Mouse (Mus musculus) large intestine, adult 2 months (tissue): ENCODE data around the gene Cabp2. TPM values are rescaled to one million over a fixed set of nuclear protein-coding genes. Genes with fewer than 3 reads are reported as not detected.
"Not testable (repeated sequence)": the region's sequence is repeated elsewhere in the genome, so short reads cannot be mapped to it uniquely, and the experiment has no call there.

ENCODE experiments used
- DNase-seq: peaks from one replicate; pipeline ENCODE4 v3.0.0-alpha.2; 2012; ENCODE audit warnings: low read depth, low spot score
- WGBS: fragments of 180-500 bp; shearing (Covaris S2); methylation state at CpG from one replicate; pipeline ENCODE4 v1.1.7; 2018; 5-methylcytosine and 5-hydroxymethylcytosine counted together
- polyA plus RNA-seq: library from polyadenylated mRNA; depleted of rRNA; stranded (reverse); fragments of >200 nt; gene quantifications from 2 replicates; pipeline ENCODE4 v1.2.3, GENCODE M21; 2012; rRNA removed

Gene Cabp2
- not detected in 2 replicates for polyA plus RNA-seq

DNA sequence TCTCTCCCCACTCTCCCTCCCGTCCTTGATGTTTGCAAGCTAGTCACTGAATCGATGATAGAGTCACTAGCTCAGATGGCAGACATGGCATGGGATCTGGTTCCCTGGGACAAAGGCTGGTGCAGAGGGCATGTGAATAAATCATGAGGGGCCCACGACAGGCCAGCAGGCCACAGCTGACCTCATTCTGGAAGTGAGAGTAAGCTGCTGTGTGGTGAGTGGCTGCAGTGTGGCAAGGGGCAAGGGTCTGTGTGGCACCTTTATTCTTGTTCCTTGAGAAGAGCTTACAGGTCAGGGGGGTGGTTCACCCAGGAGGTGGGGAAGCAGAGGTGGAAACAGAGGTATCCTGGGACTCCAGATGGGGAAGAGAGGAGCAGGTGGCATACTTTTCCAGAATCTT is at the start of gene Cabp2:
TSS of gene Cabp2 (plus strand) at position 185 of the 400 bp plus-strand sequence.
- 80% methylated on average over 3 of the region's 3 CpGs for WGBS
- no peak for DNase-seq

DNA sequence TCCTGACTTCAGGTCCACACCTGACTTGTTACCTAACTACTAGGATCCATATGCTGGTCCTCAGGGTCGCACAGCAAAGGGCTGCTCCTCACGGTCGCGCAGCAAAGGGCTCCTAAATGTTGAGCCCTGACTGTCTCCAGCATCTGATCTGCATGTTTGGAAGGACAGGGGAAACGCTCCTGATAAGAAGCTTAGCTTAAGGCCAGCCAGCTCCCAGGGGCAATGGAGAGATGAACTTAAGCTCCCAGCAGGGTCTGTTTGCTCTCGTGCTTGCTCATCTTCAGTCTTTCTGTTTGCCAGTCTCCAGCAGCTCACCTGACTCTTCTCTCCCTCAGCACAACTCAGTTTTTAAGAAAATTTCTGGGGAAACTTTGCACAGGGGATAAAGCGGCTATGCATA is 48.7 kb upstream of the Cabp2 start:
- DNase-seq: no peak
- WGBS: 77% methylated on average over 7 of the region's 7 CpGs

DNA sequence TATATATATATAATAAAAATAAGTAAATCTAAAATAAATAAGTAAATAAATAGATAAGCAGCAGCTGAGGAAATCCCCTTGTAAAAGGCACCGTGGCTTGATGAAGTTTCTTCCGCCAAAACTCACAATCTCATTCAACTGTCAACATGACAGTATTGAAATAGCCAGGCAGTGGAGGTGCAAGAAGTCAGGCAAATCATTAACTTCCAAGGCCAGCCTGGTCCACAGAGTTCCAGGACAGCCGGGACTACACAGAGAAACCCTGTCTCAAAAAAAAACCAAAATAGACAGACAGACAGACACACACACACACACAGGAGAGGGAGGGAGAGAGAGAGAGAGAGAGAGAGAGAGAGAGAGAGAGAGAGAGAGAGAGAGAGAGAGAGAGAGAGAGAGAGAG is 48.1 kb upstream of the Cabp2 start:
- no peak for DNase-seq
- 21% methylated on average over 3 of the region's 3 CpGs for WGBS

DNA sequence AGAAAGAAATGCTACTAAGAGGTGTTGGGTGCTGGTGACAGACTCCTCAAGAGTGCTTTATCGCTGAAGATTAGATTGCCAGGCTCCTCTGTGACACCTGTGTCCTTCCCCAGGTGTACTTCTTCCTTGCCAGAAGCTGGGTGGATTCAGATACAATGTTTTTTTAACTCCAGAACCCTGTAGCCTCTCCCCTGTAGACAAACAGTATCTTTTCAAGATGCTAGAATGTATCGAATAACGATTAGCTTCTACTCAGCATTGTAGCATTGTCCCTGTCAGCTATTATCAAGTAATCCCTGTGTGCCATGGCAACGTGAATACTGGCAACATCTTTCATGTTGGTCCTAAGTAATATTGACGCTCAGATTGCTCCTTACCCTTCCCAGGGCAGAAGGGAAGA is 47.6 kb upstream of the Cabp2 start:
- no peak for DNase-seq
- 31% methylated on average over 5 of the region's 5 CpGs for WGBS

DNA sequence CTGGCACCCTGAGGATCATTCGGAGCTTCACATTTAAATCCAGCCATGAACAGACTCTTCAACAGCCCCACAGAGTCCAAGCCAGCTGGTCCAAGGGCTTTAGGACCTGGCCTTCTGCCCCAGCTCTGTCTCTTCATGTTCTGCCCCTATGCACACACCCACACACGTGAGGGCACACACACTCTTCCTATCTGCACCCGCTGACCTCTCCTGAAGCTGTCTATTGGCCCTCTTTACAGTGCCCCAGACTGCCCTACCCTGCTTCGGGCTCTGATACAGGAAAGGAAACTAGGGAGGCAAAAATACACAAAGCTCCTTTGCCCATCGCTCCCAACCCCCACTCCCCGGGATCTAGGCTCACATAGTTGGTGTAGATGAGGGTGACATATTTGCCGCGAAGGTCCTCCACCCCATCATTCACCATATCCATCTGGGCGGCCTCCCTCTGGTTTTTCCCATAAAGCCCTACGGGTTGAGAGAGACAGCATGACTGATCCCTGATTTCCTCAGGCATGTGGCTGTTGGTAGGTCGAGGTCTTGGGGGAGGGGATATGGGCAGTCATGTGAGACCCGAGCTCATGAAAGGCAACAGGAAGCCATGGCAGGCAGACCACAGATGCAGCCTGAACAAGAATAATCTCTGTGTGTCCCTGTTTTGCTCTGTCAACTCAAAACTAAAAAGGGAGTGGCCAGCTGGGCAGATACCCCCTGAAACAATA is 44.9 kb upstream of the Cabp2 start:
- 27% methylated on average over 12 of the region's 12 CpGs for WGBS
- DNase-seq: no peak

DNA sequence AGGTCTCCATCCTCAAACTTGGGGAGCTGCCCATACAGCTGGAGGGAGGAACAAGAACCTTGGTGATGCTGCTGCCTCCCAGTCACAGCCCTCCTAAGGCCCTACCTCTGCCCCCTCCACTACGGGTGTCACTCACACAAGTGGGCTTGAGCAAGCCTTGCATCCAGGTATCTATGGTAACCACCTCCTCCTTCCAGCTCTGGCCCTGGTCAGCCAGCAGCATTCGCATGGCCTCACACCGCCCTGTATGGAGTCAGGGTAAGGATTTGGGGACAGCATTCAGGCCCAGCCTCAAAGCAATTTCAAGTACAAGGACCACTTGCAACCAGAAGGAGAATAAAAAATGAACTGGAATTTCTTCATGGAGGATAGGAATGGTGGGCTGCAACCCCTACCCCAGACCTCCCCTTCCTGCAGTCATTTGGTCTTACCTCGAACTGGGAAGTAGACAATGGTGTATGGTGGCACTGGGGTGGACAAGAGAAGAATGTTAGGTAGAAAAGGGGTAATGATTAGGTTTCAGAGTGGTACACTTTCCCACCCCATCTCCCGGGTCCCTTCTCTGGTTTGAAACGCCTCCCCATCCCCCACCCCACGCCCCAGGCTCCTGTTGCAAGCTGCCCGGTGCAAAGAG is 44.1 kb upstream of the Cabp2 start:
- DNase-seq: not testable (repeated sequence)
- 12% methylated on average over 8 of the region's 8 CpGs for WGBS

DNA sequence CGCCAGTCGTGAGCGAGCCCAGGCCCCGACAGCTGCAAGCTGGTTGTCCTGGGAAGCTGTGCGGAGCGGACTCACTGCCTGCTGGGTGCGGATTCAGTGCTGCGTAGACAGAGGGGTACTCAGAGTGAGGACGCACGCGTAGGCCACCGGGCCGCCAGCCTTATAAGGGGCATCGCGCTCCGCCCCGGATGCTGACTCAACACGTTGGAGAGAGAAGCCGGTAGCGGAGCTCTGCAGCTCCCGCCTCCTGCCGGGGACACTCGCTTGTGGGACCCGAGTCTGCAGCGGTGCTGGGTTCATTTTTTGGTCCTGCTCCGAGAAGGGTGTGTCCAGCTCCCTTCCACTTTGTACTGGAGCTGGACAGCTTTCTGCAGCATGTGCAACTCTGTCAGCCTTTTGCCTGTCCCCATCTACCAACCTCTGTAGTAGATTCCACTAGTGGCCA is 43.6 kb upstream of the Cabp2 start, which contains the start of gene Gstp1:
TSS of gene Gstp1 (minus strand) at position 198 of the 445 bp plus-strand sequence.
- no peak for DNase-seq
- 2% methylated on average over 26 of the region's 26 CpGs for WGBS

DNA sequence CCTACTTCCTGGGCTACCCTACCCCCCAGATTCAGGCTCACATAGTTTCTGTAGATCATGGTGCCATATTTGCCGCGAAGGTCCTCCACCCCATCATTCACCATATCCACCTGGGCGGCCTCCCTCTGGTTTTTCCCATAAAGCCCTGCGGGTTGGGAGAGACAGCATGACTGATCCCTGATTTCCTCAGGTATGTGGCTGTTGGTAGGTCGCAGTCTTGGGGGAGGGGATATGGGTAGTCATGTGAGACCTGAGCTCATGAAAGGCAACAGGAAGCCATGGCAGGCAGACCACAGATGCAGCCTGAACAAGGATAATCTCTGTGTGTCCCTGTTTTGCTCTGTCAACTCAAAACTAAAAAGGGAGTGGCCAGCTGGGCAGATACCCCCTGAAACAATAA is 40.4 kb upstream of the Cabp2 start:
- not testable (repeated sequence) for DNase-seq
- WGBS: 90% methylated on average over 5 of the region's 5 CpGs

DNA sequence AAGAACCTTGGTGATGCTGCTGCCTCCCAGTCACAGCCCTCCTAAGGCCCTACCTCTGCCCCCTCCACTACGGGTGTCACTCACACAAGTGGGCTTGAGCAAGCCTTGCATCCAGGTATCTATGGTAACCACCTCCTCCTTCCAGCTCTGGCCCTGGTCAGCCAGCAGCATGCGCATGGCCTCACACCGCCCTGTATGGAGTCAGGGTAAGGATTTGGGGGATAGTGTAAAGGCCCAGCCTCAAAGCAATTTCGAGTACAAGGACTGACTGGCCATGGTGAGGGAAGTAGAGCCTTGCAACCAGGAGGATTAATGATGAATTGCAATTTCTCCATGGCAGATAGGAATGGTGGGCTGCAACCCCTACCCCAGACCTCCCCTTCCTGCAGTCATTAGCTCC is 39.9 kb upstream of the Cabp2 start:
- 93% methylated on average over 4 of the region's 4 CpGs for WGBS
- DNase-seq: not testable (repeated sequence)

DNA sequence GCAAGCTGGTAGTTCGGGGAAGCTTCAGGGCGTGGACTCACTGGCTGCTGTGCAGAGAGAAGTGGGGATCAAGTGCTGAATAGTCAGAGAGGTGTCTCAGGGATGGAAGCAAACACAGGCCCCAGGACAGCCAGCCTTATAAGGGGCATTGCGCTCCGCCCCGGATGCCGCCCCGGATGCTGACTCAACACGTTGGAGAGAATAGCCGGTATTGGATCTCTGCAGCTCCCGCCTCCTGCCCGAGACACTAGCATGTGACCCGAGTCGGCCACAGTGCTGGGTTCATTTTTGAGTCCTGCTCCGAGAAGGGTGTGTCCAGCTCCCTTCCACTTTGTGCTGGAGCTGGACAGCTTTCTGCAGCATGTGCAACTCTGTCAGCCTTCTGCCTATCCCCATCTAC is 39.3 kb upstream of the Cabp2 start:
- 31% methylated on average over 14 of the region's 14 CpGs for WGBS
- DNase-seq: no peak

DNA sequence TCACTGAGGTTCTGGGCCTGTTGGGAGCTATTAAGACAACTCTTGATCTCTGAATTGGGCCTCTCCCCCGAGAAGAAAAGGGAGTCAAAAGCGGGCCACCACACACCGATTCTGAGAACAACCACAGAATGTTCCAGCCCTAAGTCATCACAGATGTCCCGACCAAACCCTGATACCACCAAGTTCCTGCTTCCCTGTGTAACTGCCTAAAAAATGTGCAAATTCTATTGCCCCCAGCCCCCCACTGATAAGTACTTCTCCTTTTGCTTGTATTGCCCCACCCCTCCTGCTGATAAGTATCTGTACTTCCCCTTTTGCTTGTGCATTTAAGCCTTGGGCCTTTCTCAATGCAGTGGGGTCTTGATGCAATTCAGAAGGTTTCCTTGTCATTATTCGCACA is 37.3 kb upstream of the Cabp2 start:
- not testable (repeated sequence) for DNase-seq
- 88% methylated on average over 5 of the region's 5 CpGs for WGBS

DNA sequence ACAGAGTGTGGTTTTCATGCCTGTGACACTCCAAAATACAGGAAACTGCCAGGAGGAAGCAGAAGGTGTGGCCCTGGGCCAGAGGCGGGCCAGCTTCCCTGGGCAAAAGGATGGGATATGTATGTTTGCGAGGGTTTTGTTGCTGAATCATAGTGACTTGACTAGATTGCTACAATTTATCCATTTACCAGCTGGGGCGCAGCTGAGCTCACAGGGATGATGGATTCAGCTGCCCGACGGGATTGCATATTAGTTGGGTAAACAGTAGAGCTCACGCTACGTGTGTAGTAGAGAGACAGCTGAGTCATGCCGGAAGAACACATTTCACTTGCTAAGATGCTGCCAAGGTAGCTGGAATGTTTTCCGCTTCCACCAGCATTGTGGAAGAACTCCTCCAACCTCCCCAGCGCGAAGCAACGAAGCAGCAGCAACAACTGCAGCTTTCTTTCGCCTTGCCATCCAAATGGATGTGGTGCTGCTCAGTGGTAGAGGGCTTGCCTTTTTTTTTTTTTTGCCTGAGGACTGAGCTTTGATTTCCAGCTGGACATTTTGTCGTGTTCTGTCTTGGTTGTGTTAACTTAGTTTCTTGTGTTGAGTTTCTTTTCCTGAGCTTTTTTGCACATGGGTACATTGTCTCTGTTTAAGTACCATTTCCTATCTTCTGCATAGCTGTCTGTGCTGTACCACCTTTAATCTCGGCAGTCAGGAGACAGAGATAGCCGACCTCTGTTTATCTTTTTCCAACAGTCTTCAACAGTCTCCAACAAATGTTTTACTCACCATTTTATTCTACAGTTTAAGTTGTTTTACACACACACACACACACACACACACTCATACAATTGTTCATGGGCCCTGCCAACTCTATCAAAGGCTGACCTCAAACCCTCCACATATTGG is 35.2 kb upstream of the Cabp2 start, which contains the start of gene Gstp2:
TSS of gene Gstp2 (minus strand) at position 58 of the 900 bp plus-strand sequence.
- peak; percentile 94 for DNase-seq
- WGBS: 11% methylated on average over 16 of the region's 16 CpGs

DNA sequence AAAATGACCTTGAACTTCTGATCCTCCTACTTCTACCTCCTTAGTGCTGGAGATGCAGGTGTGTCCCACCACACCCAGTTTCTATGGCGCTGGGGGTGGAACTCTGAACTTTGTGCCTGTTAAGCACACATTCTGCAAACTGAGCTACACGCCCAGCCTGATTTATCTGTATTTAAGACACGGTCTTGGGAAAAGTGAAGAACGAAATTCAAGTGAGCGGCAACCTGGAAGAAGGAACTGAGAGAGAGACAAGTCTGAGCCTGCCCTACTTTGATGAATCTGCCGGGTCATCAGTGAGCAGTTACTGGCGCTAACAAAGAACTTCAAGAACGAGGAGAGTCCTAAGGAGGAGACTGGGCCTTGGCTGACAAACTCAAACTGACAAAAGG is 34.5 kb upstream of the Cabp2 start:
- DNase-seq: peak; percentile 89
- WGBS: 32% methylated on average over 8 of the region's 8 CpGs

DNA sequence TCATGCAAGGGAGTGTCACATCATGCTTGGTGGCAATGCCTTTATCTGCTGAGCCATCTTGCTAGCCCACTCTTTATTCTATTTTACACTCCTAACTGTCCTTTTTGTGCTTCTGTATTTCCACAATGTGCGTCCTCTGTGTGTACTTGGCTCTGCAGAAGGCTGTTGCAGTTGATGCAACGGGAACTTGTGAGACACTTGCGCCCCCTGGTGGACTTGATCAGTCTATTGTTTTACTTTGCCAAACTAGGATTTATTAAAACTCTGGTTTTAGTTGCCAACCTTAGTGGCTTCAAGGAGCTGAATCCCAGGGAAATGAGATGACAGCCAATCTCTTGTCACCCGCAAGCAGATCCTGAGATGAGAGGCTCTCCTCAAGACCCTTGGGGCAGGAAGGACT is 33.5 kb upstream of the Cabp2 start:
- 19% methylated on average over 4 of the region's 4 CpGs for WGBS
- DNase-seq: no peak

DNA sequence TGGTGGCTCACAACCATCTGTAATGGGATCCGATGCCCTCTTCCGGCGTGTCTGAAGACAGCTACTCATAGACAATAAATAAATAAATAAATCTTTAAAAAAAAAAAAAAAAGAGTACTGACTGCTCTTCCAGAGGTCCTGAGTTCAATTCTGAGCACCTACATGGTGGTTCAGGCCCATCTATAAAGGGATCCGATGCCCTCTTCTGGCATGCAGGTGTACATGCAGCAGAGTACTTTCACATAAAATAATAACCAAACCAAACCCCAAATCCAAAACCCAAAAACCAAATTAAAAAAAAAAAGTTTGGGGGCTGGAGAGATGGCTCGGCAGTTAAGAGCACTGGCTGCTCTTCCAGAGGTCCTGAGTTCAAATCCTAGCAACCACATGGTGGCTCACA is 32.3 kb upstream of the Cabp2 start:
- WGBS: 80% methylated on average over 5 of the region's 5 CpGs
- not testable (repeated sequence) for DNase-seq

DNA sequence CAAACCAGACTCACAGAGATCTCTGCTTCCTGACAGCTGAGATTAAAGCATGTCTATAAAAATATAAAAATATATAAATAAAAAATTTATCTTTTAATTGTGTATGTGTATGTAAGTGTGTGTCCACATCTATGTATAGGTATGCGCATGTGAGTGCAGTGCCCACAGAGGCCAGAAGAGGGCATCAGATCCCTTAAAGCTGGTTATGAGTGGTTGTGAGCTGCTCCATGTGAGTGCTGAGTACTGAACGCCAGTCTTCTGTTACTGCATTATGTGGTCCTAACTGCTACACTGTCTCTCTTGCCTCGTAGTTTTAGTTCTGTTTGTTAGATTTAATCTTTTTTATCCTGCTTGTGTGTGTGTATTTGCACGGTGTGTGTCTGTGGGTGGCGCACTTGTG is 30.4 kb upstream of the Cabp2 start:
- no peak for DNase-seq
- WGBS: 97% methylated on average over 5 of the region's 5 CpGs

DNA sequence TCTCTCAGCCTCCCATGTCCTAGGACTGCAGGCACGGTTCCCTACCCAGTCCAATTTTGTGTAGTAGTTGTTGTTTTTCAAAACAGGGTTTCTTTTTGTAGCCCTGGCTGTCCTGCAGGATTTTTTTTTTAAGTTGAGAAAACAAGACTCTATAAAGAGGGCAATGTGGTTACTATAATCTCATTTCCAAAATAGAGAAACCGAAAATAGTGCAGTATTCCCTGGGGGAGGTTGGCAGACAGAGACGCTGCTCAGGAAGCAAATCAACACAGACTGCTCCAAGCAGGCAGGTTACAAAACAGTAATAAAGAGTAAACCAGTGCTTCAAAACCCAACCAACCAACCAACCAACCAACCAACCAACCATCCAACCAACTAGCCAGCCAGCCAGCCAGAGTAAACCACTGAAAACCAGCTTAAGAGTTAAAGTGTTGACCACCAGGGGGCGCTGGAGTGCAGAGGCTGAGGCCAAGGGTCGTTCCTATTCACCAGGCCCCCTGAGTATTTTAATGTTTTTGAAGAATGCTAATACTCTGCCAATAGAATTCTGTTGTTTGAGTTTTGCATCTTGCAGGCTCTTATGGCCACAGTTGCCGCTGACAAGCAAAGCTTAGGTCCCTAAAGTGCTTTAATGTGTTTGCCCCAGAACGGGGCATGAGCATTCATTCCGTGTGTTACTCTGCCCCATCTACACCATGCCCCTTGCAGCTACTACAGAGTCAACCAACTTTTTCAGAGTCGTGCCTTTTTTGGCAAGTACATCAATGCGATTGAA is 29.4 kb upstream of the Cabp2 start:
- 55% methylated on average over 10 of the region's 10 CpGs for WGBS
- DNase-seq: no peak

DNA sequence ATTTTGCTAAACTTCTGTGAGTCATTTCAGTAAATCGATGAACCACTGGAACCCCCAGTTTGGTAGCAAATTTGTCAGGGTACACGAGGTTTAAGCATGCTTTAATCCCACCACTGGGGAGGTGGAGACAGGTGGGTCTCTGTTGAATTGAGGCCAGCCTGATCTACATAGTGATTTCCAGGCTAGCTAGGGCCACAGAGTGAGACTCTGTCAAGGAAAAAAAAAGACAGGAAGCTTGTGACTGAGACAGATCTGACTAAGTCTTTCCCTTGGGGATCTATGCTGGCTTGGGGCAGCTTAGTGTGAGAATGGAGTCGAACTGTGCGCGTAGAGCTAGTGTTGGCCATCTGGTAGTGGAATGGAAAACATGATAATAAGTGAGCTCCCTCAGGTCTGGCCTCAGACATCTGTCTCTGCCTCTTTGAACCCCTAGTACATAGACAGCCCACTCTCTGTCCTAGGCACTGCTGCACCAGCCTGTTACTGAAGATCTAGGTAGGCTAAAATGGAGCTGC is 28.8 kb upstream of the Cabp2 start:
- 70% methylated on average over 5 of the region's 5 CpGs for WGBS
- no peak for DNase-seq

DNA sequence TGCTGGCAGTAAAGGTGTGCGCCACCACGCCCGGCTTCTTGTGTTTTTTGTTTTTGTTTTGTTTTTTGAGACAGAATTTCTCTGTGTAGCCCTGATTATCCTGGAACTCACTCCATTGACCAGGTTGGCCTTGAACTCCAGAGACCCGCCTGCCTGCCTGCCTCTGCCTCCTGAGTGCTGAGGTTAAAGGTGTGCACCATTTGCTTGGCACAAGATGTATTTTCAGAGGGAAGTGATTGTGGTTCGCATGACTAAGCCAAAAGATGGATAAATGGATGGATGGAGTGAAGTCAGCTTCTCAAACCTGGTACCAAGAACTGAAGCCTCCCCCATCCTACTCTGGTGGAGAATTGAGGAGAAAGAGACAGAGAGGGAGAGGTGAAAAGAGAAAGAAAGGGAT is 26.8 kb upstream of the Cabp2 start:
- no peak for DNase-seq
- WGBS: 87% methylated on average over 5 of the region's 5 CpGs
